Mouse (Mus musculus) E14TG2a.4 (cell line): ENCODE results near the gene Agbl4.

Experiments
- CTCF ChIP-seq: conservative IDR thresholded peaks from 2 replicates; pipeline ENCODE4 v1.5.1; 2014; ENCODE audit warnings: low read length
- NANOG ChIP-seq: IDR thresholded peaks from 2 replicates; pipeline ENCODE4 v1.6.1; 2014; ENCODE audit warnings: borderline replicate concordance, low read length, mixed read lengths
- POU5F1 ChIP-seq: IDR thresholded peaks from 2 replicates; pipeline ENCODE4 v1.6.1; 2014; ENCODE audit warnings: low read length, borderline replicate concordance

- TF ChIP-seq CTCF = no peak
- TF ChIP-seq NANOG = no peak
- TF ChIP-seq POU5F1 = no peak
Measured at GRCm38 (mm10) chr4:111349965-111350364, 952.5 kb downstream of the Agbl4 start.
